Mouse (Mus musculus) hindbrain, embryonic 14.5 days (tissue): ENCODE measurements at regions not wholly inside any gene's neighbourhood (a gene's known extent, or its start where the extent isn't known, plus 50 kb on each side); places are given as distances from the start of the nearest gene placed in this dataset.

Experiments used
- ATAC-seq: fragments of 200-750 bp; cut with Nextera tagmentation; 2 replicates; pipeline ENCODE4 v1.8.0; 2017; ENCODE audit warnings: moderate number of reproducible peaks, mild to moderate bottlenecking, moderate TSS enrichment, moderate library complexity; ENCODE audit not compliant: low FRiP score
- DNase-seq: peaks from one replicate; pipeline ENCODE4 v3.0.0-alpha.2; 2015; ENCODE audit warnings: low spot score
- H3K27ac ChIP-seq: fragments of 300-500 bp; sonication (generic); 2 replicates; pipeline ENCODE4 v1.5.1; 2014; ENCODE audit warnings: mild to moderate bottlenecking, moderate library complexity
- H3K27me3 ChIP-seq: fragments of 300-500 bp; sonication (generic); 2 replicates; pipeline ENCODE4 v1.6.1; 2014; ENCODE audit warnings: mild to moderate bottlenecking, low read length, mixed read lengths; ENCODE audit not compliant: control insufficient read depth, insufficient read depth
- H3K36me3 ChIP-seq: fragments of 300-500 bp; sonication (generic); replicated peaks from 2 replicates; pipeline ENCODE4 v1.6.1; 2014; ENCODE audit not compliant: control insufficient read depth, insufficient read depth
- H3K4me1 ChIP-seq: fragments of 300-500 bp; sonication (generic); replicated peaks from 2 replicates; pipeline ENCODE4 v1.6.1; 2014; ENCODE audit warnings: antibody characterized with exemption, low read length, mixed read lengths; ENCODE audit not compliant: control insufficient read depth, insufficient read depth
- H3K4me2 ChIP-seq: fragments of 300-500 bp; sonication (generic); replicated peaks from 2 replicates; pipeline ENCODE4 v1.6.1; 2014; ENCODE audit warnings: mild to moderate bottlenecking, moderate library complexity
- H3K4me3 ChIP-seq: fragments of 300-500 bp; sonication (generic); replicated peaks from 2 replicates; pipeline ENCODE4 v1.5.1; 2014; ENCODE audit warnings: mild to moderate bottlenecking, low read length
- H3K9ac ChIP-seq: fragments of 300-500 bp; sonication (generic); 2 replicates; pipeline ENCODE4 v1.6.1; 2014
- H3K9me3 ChIP-seq: fragments of 300-500 bp; sonication (generic); 2 replicates; pipeline ENCODE4 v1.6.1; 2016; ENCODE audit warnings: low read length; ENCODE audit not compliant: control insufficient read depth
- WGBS: fragments of 180-500 bp; shearing (Covaris S2); extraction: QIAGEN DNeasy Blood & Tissue Kit; methylation state at CpG from one replicate; pipeline ENCODE4 v1.1.7; 2014; 5-methylcytosine and 5-hydroxymethylcytosine counted together

DNA sequence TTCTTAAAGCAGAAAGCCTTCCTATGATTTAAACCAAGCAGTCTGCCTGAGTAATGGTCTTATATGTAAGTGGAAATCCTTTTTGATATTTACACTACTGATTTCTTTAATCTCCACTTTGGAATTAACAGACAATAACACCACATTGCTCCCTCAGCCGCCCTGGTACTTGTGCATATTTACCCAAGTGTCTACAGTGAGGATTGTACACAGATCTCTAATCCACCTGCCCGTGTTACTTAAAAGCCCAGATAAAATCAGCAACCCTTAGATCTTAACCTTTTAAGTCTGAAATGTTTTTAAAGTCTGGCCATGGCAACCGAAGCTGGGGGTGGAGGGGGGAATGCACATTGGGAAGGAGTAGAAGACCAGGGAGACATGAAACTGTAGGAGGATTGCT, 382.3 kb upstream of the Nr2f2 start:
- no peak for ATAC-seq

GRCm38 (mm10) chr7:70748345-70748744, 381.8 kb upstream of the Nr2f2 start:
- H3K36me3 ChIP-seq: no peaks in the 10 kb centered on the region
- no peak overlapping the region for H3K27ac ChIP-seq
- no peak overlapping the region for H3K4me3 ChIP-seq
- 86% methylated on average over 8 of the region's 8 CpGs for WGBS
- ATAC-seq (no peak), DNase-seq (no peak)
- no peak overlapping the region for H3K9ac ChIP-seq
- H3K4me1 ChIP-seq: no peaks in the 10 kb centered on the region
- H3K9me3 ChIP-seq: no peaks in the 10 kb centered on the region
- H3K27me3 ChIP-seq: peaks cover 9% of the 10 kb centered on the region; the same call in 1 of the 2 replicates
- H3K4me2 ChIP-seq: no peak overlapping the region

More for the DNA sequence above, 382.3 kb upstream of the Nr2f2 start:
- no peak for DNase-seq
- H3K27ac ChIP-seq: no peak overlapping the region
- no peak overlapping the region for H3K9ac ChIP-seq
- 76% methylated on average over 3 of the region's 3 CpGs for WGBS
- no peak overlapping the region for H3K4me3 ChIP-seq
- no peaks in the 10 kb centered on the region for H3K4me1 ChIP-seq
- H3K27me3 ChIP-seq: peaks cover 9% of the 10 kb centered on the region; the same call in 1 of the 2 replicates
- no peaks in the 10 kb centered on the region for H3K9me3 ChIP-seq
- no peaks in the 10 kb centered on the region for H3K36me3 ChIP-seq
- no peak overlapping the region for H3K4me2 ChIP-seq

- Histone ChIP-seq H3K36me3 (no peaks in the 10 kb centered on the region), H3K9ac (no peak overlapping the region), H3K4me3 (no peak overlapping the region), H3K9me3 (0 out of 2 replicates have a peak, but pooled peaks cover 4% of the 10 kb centered on the region), H3K27ac (no peak overlapping the region), H3K27me3 (no peaks in the 10 kb centered on the region; the same call in 1 of the 2 replicates), H3K4me1 (no peaks in the 10 kb centered on the region), H3K4me2 (no peak overlapping the region)
- DNase-seq (no peak), ATAC-seq (no peak)
- WGBS: 69% methylated on average over 18 of the region's 18 CpGs
Observed at GRCm38 (mm10) chr7:70744296-70744695, 377.8 kb upstream of the Nr2f2 start.

DNA sequence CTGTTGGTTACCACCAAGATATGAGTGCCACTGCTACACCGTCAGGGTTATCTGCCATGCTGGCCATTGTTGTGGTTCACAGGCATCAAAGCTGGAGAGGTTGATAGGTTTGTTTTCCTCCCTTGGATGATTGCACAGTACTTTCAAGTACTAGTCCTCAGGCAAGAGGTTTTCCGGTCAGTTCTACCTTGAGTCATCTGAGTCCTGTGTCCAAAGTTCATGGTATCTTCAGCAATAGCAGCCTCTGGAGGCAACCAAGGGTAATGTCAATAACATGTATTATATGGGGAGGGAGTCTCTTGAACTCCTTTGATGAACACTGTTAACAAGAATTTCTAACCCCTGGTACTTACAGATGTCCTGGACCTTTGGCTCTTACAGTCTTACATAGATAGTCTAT, 369.1 kb upstream of the Nr2f2 start:
- WGBS: 97% methylated on average over 2 of the region's 2 CpGs
- H3K4me1 ChIP-seq: no peaks in the 10 kb centered on the region
- H3K36me3 ChIP-seq: no peaks in the 10 kb centered on the region

DNA sequence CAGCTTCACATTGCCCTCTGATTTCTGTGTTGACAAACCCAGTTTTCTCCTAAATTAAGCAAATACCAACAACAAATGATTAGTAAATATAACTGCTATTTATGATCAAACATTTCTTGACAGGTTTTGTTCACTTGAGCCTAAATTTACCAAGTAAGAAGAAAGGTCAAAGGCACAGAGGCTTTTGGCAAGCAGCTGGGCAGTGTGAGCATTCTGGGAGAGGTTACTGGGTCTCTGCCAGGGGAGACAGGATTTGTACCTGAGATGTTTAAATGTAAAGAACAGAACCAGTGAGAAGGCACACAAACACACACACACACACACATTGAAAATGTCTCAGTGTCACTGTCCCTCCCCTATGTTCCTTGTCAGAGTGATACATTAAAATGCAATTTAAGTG, 367.0 kb upstream of the Nr2f2 start:
- H3K4me3 ChIP-seq: no peak overlapping the region
- DNase-seq (no peak), ATAC-seq (no peak)
- no peaks in the 10 kb centered on the region for H3K9me3 ChIP-seq
- no peaks in the 10 kb centered on the region for H3K27me3 ChIP-seq
- H3K9ac ChIP-seq: no peak overlapping the region
- H3K27ac ChIP-seq: no peak overlapping the region
- no peaks in the 10 kb centered on the region for H3K36me3 ChIP-seq
- no peaks in the 10 kb centered on the region for H3K4me1 ChIP-seq
- H3K4me2 ChIP-seq: no peak overlapping the region

More for the DNA sequence above, 369.1 kb upstream of the Nr2f2 start:
- no peak overlapping the region for H3K4me3 ChIP-seq
- no peaks in the 10 kb centered on the region for H3K27me3 ChIP-seq
- no peak overlapping the region for H3K9ac ChIP-seq
- DNase-seq: no peak
- no peak for ATAC-seq
- H3K4me2 ChIP-seq: no peak overlapping the region
- 0 out of 2 replicates have a peak, but pooled peaks cover 4% of the 10 kb centered on the region for H3K9me3 ChIP-seq
- no peak overlapping the region for H3K27ac ChIP-seq

- H3K27me3 ChIP-seq: no peaks in the 10 kb centered on the region
- no peak overlapping the region for H3K9ac ChIP-seq
- ATAC-seq (no peak), DNase-seq (no peak)
- H3K27ac ChIP-seq: no peak overlapping the region
- no peaks in the 10 kb centered on the region for H3K36me3 ChIP-seq
- no peaks in the 10 kb centered on the region for H3K4me1 ChIP-seq
- 92% methylated on average over 8 of the region's 8 CpGs for WGBS
- no peaks in the 10 kb centered on the region for H3K9me3 ChIP-seq
- no peak overlapping the region for H3K4me3 ChIP-seq
- no peak overlapping the region for H3K4me2 ChIP-seq
Observed at GRCm38 (mm10) chr7:70729896-70730295, 363.4 kb upstream of the Nr2f2 start.

DNA sequence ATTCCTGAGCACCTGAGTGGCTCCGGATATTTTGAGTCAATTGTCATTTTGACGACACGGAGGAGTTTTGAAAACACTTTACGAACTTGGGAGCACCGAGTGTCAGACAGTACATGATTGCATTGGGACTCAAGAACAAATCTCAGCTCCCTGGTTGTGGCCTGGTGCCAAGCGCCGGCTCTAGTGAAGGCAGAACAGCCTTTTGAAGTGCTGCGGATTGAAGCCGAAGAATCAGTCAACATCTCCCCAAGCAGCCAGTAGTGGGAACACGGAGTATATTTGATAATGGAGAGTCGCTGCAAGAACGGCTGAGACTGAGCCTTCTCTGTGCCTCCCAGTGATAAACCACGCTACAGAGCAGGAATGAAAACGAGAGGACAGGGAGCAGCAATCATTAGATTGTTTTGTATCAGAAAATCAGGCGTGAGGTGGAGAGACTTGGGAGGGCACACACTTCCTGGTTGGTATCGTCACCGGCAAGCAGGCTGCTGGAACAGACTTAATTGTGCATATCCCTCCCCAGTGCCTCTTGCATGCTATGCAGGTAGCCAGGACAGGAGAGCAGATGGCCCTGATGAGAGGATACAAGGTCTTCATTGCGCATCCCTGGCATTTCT, 351.7 kb upstream of the Nr2f2 start:
- no peak overlapping the region for H3K4me2 ChIP-seq
- 67% methylated on average over 18 of the region's 18 CpGs for WGBS
- ATAC-seq: no peak
- H3K36me3 ChIP-seq: no peaks in the 10 kb centered on the region
- H3K9ac ChIP-seq: no peak overlapping the region
- no peak overlapping the region for H3K4me3 ChIP-seq
- H3K9me3 ChIP-seq: no peaks in the 10 kb centered on the region
- DNase-seq: no peak
- H3K27ac ChIP-seq: no peak overlapping the region
- H3K27me3 ChIP-seq: no peaks in the 10 kb centered on the region
- no peaks in the 10 kb centered on the region for H3K4me1 ChIP-seq

- ATAC-seq (no peak), DNase-seq (no peak)
- no peaks in the 10 kb centered on the region for H3K27me3 ChIP-seq
- no peak overlapping the region for H3K27ac ChIP-seq
- H3K4me1 ChIP-seq: no peaks in the 10 kb centered on the region
- no peak overlapping the region for H3K9ac ChIP-seq
- no peak overlapping the region for H3K4me2 ChIP-seq
- WGBS: 95% methylated on average over 3 of the region's 3 CpGs
- no peak overlapping the region for H3K4me3 ChIP-seq
- no peaks in the 10 kb centered on the region for H3K36me3 ChIP-seq
- H3K9me3 ChIP-seq: no peaks in the 10 kb centered on the region
Observed at GRCm38 (mm10) chr7:70717608-70718007, 351.1 kb upstream of the Nr2f2 start.

DNA sequence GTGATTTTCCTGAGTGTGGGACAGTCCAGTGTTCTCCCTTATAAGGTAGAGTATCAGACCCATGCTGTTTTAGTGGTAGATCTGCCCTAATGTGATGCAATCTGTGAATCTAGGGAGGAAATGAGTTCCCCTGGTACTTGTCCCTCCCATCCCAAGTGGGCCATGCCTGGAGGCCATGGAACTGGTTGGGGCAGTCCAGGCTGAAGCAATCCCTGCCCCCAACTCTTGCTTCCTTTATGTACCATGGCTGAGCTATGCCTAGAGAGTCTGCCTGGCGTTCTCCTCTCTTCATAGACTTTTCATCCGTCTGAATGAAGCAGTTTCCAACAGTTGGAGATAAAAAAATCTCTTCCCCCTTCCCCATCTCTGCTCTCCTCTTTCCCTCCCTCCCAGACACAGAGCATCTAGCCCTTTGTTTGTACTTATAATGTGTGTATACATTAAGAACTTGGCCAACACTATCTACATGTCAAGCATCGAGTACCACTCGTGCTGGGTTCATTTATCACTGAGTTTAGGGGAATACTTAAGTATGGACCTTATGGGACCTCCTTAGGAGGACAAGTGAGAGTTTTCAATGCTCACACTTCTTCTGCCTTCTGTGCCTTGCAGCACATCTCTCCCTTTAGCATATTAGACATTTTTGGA, 350.4 kb upstream of the Nr2f2 start:
- no peak overlapping the region for H3K4me2 ChIP-seq
- no peak for DNase-seq
- no peaks in the 10 kb centered on the region for H3K36me3 ChIP-seq
- 89% methylated on average over 4 of the region's 4 CpGs for WGBS
- no peaks in the 10 kb centered on the region for H3K9me3 ChIP-seq
- no peak overlapping the region for H3K9ac ChIP-seq
- H3K27me3 ChIP-seq: no peaks in the 10 kb centered on the region
- no peaks in the 10 kb centered on the region for H3K4me1 ChIP-seq
- no peak for ATAC-seq
- no peak overlapping the region for H3K27ac ChIP-seq
- H3K4me3 ChIP-seq: no peak overlapping the region
